Mouse (Mus musculus): ENCODE results near the gene Kpna2.

GRCm38 (mm10) chr11:107011669-107012323 lies 12.5 kb upstream of the Kpna2 start:
- no peak for TF ChIP-seq CTCF (IDR thresholded peaks at IDR 0.05; ENCODE audit: extremely low read depth, insufficient read depth, insufficient read length, insufficient replicate concordance)
- no peak for TF ChIP-seq POLR2A (IDR thresholded peaks at IDR 0.05; ENCODE audit: low read depth, low read length)
